Mouse (Mus musculus) gastrocnemius, adult 18-20 months (tissue): ENCODE measurements at regions not wholly inside any gene's neighbourhood (a gene's known extent, or its start where the extent isn't known, plus 50 kb on each side); places are given as distances from the start of the nearest gene placed in this dataset.
"Not testable (repeated sequence)": the region's sequence is repeated elsewhere in the genome, so short reads cannot be mapped to it uniquely, and the experiment has no call there.

Experiments used
- DNase-seq: peaks from one replicate; pipeline ENCODE4 v3.0.0; 2021; ENCODE audit warnings: low spot score

GRCm38 (mm10) chr6:89125916-89126315, 223.9 kb downstream of the Tpra1 start:
- no peak for DNase-seq

DNA sequence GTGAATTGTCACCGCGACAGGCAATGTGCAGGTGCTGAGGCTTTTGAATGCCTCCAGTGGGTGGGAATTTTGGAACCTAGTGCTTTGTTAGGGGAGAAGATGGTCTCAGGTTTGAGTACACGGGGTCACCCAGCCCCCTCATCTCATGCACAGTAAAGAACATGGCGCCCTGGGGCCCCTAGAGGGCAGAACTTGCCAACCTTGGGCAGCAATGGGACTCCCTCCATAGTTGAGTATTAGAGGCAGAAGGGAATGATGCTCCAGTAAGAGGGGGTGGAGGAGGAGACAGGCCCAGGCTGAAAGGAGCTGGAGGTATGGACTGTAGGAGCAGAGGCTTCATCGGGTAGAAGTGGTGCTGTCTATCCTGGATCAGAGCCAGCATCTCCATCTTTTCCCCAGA, 226.1 kb downstream of the Tpra1 start:
- DNase-seq, result not testable (repeated sequence)

GRCm38 (mm10) chr6:89140469-89140868, 222.0 kb downstream of the Plxna1 start:
- no peak for DNase-seq

DNA sequence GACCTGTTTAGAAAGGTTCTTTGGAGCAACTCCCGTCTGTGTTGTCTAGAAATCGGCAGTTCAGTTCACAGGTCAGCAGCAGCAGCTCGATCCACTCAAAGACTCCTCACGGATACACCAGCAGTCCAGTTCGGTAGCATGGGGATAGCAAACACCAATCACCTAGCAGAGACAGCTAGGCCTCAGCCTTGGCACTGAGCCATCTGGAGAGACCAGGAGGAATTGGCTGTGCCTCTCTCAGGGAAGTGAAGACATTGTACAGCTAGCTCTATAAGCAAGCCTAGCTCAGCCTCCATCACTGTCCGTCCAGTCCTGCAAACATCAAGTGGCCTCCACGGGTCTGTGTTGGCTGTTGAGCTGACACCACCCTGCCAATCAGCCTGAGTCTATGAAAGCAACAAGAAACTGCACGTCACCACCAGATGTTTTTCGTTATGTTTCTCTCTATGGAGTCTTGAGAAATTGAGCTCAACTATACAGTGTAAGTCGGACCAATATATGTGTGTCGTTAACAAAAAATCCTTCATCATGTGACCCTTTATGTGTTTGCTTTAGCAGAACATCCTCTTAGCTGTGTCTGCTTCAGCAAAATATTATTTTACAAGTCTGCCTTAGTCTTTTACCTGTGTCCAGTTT, 209.3 kb downstream of the Plxna1 start:
- no peak for DNase-seq

GRCm38 (mm10) chr6:89157501-89157900, 204.9 kb downstream of the Plxna1 start:
- no peak for DNase-seq

DNA sequence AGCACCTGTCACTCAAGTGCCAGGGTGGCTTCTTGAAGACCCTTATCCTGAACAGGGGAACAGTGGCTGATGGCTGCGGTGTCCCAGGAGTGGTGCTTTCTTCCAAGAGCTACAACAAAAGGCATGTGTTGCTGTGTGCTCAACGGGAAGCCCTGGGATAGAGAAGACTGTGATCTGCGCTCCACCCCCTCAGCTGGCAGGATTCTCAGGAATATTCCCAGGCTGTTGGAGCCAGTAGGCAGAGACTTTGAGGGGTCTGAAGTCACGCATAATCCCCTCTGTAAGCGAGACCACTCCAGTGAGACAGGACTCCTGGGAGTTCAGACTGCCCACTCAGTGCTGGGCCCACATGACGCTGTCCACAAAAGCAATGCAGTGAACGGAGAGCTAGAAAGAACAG, 202.4 kb downstream of the Plxna1 start:
- no peak for DNase-seq

DNA sequence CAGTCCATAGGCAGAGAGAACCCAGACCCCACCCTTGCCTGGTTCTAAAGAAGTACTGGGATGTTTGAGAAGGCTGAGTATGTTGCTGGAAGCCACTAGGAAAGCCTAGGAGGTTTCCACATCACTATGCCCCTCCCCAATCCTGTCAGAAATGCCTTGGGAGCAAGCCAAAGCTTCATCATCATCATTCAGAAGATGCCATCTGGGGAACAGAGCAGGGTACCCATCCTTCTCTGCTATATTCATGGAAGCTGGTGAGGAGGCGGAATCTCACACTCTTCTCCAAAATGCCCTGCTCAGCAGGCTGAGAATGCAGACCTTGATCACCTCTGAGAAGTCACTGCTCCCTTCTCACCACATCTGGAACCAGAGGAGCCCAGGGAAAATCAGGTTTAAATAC, 200.7 kb downstream of the Plxna1 start:
- DNase-seq, result no peak

DNA sequence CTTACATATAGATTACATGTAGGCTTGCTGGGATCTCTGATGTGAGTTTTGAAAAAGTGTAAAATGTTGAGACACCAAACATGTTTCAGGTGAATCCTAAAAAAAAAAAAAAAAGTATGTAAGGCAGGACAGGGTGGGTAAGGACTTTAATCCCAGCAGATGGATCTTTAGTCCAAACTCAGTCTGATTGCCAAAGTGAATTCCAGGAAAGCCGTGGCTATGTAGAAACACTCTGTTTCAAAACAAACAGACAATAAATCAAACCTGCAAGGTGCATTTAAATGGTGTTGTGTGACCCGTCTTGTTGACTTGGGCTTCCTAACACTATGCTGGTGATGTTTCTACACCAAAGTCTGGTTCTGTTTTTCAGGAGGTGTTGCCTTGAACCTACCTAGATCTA, 192.9 kb downstream of the Plxna1 start:
- no peak for DNase-seq

- not testable (repeated sequence) for DNase-seq
Measured at GRCm38 (mm10) chr6:89184920-89185319, 177.5 kb downstream of the Plxna1 start.

- DNase-seq, result not testable (repeated sequence)
Measured at GRCm38 (mm10) chr6:89200514-89201284, 161.7 kb downstream of the Plxna1 start.

DNA sequence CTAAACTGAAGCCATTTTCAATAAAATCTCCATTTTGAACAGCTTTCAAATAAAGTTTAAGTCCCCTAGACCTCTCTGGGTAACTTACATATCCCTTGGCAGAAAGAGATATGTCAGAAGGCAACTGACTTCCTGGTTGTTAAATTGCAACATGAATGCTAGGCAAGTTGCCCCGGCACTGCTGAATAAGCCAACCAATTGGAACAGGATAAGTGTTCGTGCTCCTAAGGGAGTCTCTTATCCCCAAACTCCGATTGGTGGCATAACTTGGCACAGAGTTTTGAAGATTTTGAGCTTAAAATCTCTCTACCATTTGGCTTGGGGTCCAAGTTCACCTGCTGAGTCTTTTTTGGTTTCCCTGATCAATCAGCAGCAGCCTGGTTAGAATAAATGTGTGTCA, 147.4 kb downstream of the Plxna1 start:
- DNase-seq, result no peak

- peak; percentile 32 for DNase-seq
Measured at GRCm38 (mm10) chr6:89235416-89236075, 126.9 kb downstream of the Plxna1 start.

DNA sequence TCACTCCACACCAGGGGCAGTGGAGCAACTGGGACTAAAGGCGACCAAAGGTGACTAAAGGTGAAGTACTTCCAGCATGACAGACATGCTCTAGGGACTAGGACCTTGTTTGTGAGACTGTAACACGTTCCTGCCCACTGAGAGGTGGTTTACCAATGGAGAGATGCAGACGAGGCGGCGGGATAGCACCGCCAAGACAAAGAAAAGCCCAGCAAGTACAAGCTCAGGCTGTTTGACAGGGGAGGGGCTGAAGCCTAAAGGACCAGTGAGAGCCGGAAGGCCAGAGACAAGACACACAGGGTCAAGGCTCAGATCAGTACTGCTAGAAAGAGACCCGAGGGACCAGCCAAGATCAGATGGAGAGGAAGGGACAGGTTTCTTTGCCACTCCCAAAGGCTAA, 126.2 kb downstream of the Plxna1 start:
- no peak for DNase-seq

GRCm38 (mm10) chr6:89236892-89237646, 125.4 kb downstream of the Plxna1 start:
- DNase-seq, result no peak

DNA sequence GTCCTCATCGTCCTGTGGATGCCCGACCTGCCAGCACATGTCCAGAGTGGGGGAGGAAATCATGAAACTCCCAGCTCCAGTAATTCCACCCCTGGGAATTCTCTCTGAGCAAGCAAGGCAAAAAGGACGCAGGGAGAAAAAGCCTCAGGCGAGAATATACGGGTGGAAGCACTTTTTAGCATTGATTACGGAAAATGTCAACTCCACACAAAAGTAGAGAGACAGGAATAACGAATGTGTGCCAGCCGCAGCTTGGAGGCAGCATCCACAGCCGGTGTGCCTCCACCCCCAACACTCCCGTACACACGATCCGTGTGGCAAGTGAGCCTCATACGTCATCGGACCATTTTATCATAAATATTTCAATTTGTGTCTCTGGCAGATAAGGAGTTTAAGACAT, 123.5 kb downstream of the Plxna1 start:
- DNase-seq, result peak; percentile 21

DNA sequence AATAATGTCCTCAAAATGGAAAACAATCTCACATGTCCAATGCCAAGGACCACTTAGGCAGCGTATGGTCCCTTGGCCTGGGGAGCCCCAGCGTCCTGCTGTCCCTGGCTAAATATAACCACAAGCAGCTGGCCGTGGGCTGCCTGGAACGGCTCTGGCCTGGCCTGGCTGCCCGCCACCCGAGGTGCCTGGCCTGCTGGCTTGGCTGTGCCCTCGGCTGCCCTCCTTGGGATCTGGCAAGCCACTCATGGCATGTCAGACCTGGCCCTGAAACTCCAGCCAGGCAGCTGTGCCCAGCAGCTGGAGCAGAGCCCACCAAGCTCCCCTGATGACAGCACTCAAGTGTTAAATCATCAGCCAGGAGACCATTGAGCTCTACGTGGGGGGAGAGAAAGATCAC, 122.9 kb downstream of the Plxna1 start:
- DNase-seq, result peak; percentile 89

GRCm38 (mm10) chr6:89240168-89240705, 122.2 kb downstream of the Plxna1 start:
- DNase-seq, result no peak

- no peak for DNase-seq
Measured at GRCm38 (mm10) chr6:89242371-89243288, 119.8 kb downstream of the Plxna1 start.

GRCm38 (mm10) chr6:89245506-89245905, 116.9 kb downstream of the Plxna1 start:
- DNase-seq, result no peak

DNA sequence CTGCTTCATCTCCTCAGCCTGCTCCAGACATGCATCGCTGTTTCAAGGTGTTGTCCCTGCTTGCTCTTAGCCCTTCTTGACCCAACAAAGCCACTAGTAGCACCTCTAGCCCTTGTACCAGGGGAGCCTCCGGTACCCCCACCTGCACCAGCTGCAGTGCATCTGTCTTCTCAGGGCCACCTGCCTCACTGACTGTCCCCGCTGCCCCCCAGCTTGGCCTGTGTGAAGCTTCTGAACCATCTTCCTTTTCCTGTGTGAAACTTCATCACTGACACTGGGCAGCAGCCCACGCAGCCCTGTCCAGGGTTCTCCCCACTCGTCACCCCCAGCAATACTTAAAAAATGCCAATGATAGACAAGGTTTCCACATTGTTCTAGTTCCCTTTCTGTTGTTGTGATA, 116.2 kb downstream of the Plxna1 start:
- no peak for DNase-seq

GRCm38 (mm10) chr6:89248574-89248973, 113.8 kb downstream of the Plxna1 start:
- no peak for DNase-seq
